Mouse (Mus musculus): ENCODE results near the gene Tdpoz3. TPM values are rescaled to one million over a fixed set of nuclear protein-coding genes. Genes with fewer than 3 reads are reported as not detected.
"Not testable (repeated sequence)": the region's sequence is repeated elsewhere in the genome, so short reads cannot be mapped to it uniquely, and the experiment has no call there.

Gene Tdpoz3
- not detected in 2 replicates for polyA plus RNA-seq (2014; fragmentation: Nextera tagmentation; extraction: Ambion mirVana)

DNA sequence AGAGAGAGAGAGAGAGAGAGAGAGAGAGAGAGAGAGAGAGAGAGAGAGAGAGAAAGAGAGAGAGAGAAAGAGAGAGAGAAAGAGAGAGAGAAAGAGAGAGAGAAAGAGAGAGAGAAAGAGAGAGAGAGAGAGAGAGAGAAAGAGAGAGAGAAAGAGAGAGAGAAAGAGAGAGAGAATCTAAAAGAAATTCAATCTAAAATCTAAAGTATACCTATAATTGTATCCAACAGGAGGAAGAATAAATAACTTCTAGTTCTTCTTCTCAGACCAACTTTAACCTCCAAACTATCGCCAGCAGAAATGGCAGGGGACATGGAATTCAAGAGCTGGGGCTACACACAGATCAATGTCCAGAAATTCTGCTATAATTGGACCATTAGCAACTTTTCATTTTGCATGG lies at the start of gene Tdpoz3:
Gene Tdpoz3 (plus strand): TSS at position 301 of the 400 bp plus-strand sequence.
- ATAC-seq (ENCODE audit: low FRiP score); H3K36me3 ChIP-seq (ENCODE audit: control insufficient read depth, insufficient read depth, low read length): not testable (repeated sequence)
- 78% methylated on average over 1 of the region's 1 CpGs for WGBS

DNA sequence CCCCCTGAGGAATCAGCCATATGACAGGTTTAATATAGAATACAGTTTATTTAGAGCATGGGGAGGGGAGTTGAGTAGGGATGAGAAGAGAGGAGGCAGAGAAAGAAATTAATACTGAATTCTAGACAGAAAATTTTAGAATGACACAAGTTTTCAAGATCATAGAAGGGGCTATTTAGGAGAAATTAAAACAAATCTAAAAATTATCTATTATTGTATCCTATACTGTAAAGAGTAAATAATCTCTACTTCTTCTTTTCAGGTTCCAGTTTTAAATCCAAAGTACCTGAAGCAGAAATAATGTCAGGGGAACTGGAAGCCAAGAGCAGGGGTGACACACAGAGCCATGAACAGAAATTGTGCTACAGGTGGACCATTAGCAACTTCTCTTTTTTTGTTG lies 29.7 kb upstream of the Tdpoz3 start, which contains the start of gene Tdpoz4:
Gene Tdpoz4 (plus strand): TSS at position 301 of the 400 bp plus-strand sequence.
- H3K36me3 ChIP-seq (ENCODE audit: control insufficient read depth, insufficient read depth, low read length); H3K4me2 ChIP-seq (replicated peaks; ENCODE audit: low read depth, low read length); H3K9me3 ChIP-seq (ENCODE audit: control insufficient read depth, low read length); H3K4me3 ChIP-seq (ENCODE audit: low read depth, low read length); DNase-seq (ENCODE audit: low spot score); ATAC-seq (ENCODE audit: low FRiP score); H3K27me3 ChIP-seq (ENCODE audit: control insufficient read depth, insufficient read depth, low read length); H3K9ac ChIP-seq (ENCODE audit: low read depth, low read length); H3K4me1 ChIP-seq (replicated peaks; ENCODE audit: control insufficient read depth, insufficient read depth, low read length); H3K27ac ChIP-seq (ENCODE audit: low read depth, low read length): not testable (repeated sequence)

More for the DNA sequence above, at the start of gene Tdpoz3:
- H3K4me2 ChIP-seq (replicated peaks; ENCODE audit: low read depth, low read length); DNase-seq (ENCODE audit: low spot score); H3K4me3 ChIP-seq (ENCODE audit: low read depth, low read length); H3K9ac ChIP-seq (ENCODE audit: low read depth, low read length); H3K9me3 ChIP-seq (ENCODE audit: control insufficient read depth, low read length); H3K27ac ChIP-seq (ENCODE audit: low read depth, low read length); H3K27me3 ChIP-seq (ENCODE audit: control insufficient read depth, insufficient read depth, low read length); H3K4me1 ChIP-seq (replicated peaks; ENCODE audit: control insufficient read depth, insufficient read depth, low read length): not testable (repeated sequence)

DNA sequence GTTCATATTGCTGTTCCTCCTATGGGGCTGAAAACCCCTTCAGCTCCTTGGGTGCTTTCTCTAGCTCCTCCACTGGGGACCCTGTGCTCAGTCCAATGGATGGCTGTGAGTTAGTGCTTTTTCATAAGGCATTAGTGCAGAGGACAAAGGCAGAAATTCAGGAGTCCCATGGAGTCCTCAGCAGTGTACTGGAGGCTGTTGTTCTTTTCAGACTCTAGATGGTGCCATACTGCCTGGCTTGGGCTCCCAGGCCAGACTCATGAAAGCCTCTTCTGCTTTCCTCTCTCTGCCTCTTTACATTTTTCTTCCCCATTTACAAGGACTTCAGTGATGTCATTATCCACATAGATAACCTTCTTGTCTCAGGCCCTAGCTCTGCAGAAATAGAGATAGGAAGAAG lies 12.5 kb upstream of the Tdpoz3 start:
- H3K4me1 ChIP-seq (replicated peaks; ENCODE audit: control insufficient read depth, insufficient read depth, low read length); ATAC-seq (ENCODE audit: low FRiP score): not testable (repeated sequence)

DNA sequence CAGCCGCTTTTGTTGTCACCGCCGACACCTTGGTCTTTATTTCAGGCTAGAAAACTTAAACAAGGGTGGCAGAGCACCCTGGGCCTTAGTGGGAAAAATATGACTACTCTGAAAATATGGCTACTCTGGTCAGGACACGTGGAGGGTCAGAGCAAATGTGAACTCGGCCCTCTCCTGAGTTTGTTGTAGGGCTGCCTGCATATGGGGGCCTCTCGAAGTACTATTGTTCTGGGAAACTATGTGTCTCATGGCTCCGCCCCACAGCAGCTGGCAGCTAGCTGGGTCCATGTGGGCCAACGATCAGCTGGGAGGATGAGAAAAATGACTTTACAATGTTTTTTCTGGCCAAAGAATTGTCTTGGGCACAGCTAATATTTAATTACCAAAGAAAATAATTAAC lies 33.1 kb downstream of the Tdpoz3 start:
- ATAC-seq (ENCODE audit: low FRiP score) (peak; percentile 69), DNase-seq (ENCODE audit: low spot score) (peak; percentile 12)
- H3K4me3 ChIP-seq (ENCODE audit: low read depth, low read length); H3K4me1 ChIP-seq (replicated peaks; ENCODE audit: control insufficient read depth, insufficient read depth, low read length); H3K36me3 ChIP-seq (ENCODE audit: control insufficient read depth, insufficient read depth, low read length); H3K27ac ChIP-seq (ENCODE audit: low read depth, low read length); H3K4me2 ChIP-seq (replicated peaks; ENCODE audit: low read depth, low read length); H3K9me3 ChIP-seq (ENCODE audit: control insufficient read depth, low read length); H3K9ac ChIP-seq (ENCODE audit: low read depth, low read length); H3K27me3 ChIP-seq (ENCODE audit: control insufficient read depth, insufficient read depth, low read length): not testable (repeated sequence)
- WGBS: 69% methylated on average over 8 of the region's 8 CpGs

More for the DNA sequence above, 12.5 kb upstream of the Tdpoz3 start:
- not testable (repeated sequence) for H3K9me3 ChIP-seq (ENCODE audit: control insufficient read depth, low read length); H3K4me3 ChIP-seq (ENCODE audit: low read depth, low read length); H3K4me2 ChIP-seq (replicated peaks; ENCODE audit: low read depth, low read length); DNase-seq (ENCODE audit: low spot score); H3K36me3 ChIP-seq (ENCODE audit: control insufficient read depth, insufficient read depth, low read length); H3K9ac ChIP-seq (ENCODE audit: low read depth, low read length); H3K27me3 ChIP-seq (ENCODE audit: control insufficient read depth, insufficient read depth, low read length); H3K27ac ChIP-seq (ENCODE audit: low read depth, low read length)

DNA sequence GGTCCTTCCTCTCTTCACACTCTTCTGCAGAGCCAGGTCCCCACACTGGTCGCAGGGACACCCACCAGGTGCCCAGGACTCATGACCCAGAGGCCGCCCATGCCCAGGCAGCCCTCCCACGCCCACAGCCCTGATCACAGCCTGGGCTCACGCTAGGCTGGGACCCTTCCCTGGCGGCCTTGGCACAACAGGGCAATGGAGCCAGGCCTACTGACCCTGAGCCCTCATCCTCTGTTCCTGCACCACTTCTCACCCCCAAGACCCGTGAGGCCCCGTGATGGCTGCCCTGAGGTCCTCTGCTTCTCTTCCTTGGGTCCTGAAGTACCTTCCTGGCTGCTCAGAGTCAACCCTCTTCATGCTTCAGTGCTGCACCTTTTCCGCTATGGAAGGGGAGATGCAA lies 44.8 kb downstream of the Tdpoz3 start:
- DNase-seq (ENCODE audit: low spot score); H3K4me2 ChIP-seq (replicated peaks; ENCODE audit: low read depth, low read length); H3K27ac ChIP-seq (ENCODE audit: low read depth, low read length); H3K27me3 ChIP-seq (ENCODE audit: control insufficient read depth, insufficient read depth, low read length); H3K36me3 ChIP-seq (ENCODE audit: control insufficient read depth, insufficient read depth, low read length); H3K4me3 ChIP-seq (ENCODE audit: low read depth, low read length); ATAC-seq (ENCODE audit: low FRiP score); H3K4me1 ChIP-seq (replicated peaks; ENCODE audit: control insufficient read depth, insufficient read depth, low read length); H3K9me3 ChIP-seq (ENCODE audit: control insufficient read depth, low read length); H3K9ac ChIP-seq (ENCODE audit: low read depth, low read length): not testable (repeated sequence)
- WGBS: 87% methylated on average over 7 of the region's 8 CpGs

Other genes with a start within 250 kb of the Tdpoz3 start
- not detected in 2 replicates for gene Tdpoz2, start 173.3 kb upstream of the Tdpoz3 start, polyA plus RNA-seq (2014; fragmentation: Nextera tagmentation; extraction: Ambion mirVana)
- not detected in 2 replicates for gene Tdpoz1, start 149.7 kb upstream of the Tdpoz3 start, polyA plus RNA-seq (2014; fragmentation: Nextera tagmentation; extraction: Ambion mirVana)
- not detected in 2 replicates for gene Gm37596, start 132.9 kb upstream of the Tdpoz3 start, polyA plus RNA-seq (2014; fragmentation: Nextera tagmentation; extraction: Ambion mirVana)
- gene Gm5773, start 53.0 kb upstream of the Tdpoz3 start, polyA plus RNA-seq (2014; fragmentation: Nextera tagmentation; extraction: Ambion mirVana): not detected in 2 replicates
- not detected in 2 replicates for gene Tdpoz4, start 29.6 kb upstream of the Tdpoz3 start, polyA plus RNA-seq (2014; fragmentation: Nextera tagmentation; extraction: Ambion mirVana)
- gene Gm9117, start 117.5 kb downstream of the Tdpoz3 start, polyA plus RNA-seq (2014; fragmentation: Nextera tagmentation; extraction: Ambion mirVana): not detected in 2 replicates
- not detected in 2 replicates for gene Tdpoz5, start 135.3 kb downstream of the Tdpoz3 start, polyA plus RNA-seq (2014; fragmentation: Nextera tagmentation; extraction: Ambion mirVana)
- gene Gm9125, start 228.9 kb downstream of the Tdpoz3 start, polyA plus RNA-seq (2014; fragmentation: Nextera tagmentation; extraction: Ambion mirVana): not detected in 2 replicates
- gene Gm10697, start 246.6 kb downstream of the Tdpoz3 start, polyA plus RNA-seq (2014; fragmentation: Nextera tagmentation; extraction: Ambion mirVana): not detected in 2 replicates